Mouse (Mus musculus): ENCODE measurements around the gene Chmp3. TPM values are rescaled to one million over a fixed set of nuclear protein-coding genes. Genes with fewer than 3 reads are reported as not detected.

The Chmp3 gene
- polyA plus RNA-seq, 1 experiment from 2014 or later: 88.5 TPM

GRCm38 (mm10) chr6:71575359-71575758 lies 31.8 kb downstream of the Chmp3 start:
- Histone ChIP-seq H3K36me3 (ENCODE audit: control insufficient read depth, insufficient read depth, low read length) (peaks cover 10% of the 10 kb centered on the region), H3K27me3 (ENCODE audit: control insufficient read depth, insufficient read depth, low read length) (no peaks in the 10 kb centered on the region), H3K4me3 (ENCODE audit: low read depth, low read length) (no peak overlapping the region), H3K9ac (ENCODE audit: low read length) (no peak overlapping the region), H3K4me1 (replicated peaks; ENCODE audit: control insufficient read depth, insufficient read depth) (no peaks in the 10 kb centered on the region), H3K9me3 (ENCODE audit: control insufficient read depth, low read length) (no peaks in the 10 kb centered on the region), H3K27ac (replicated peaks) (no peak overlapping the region), H3K4me2 (replicated peaks; ENCODE audit: low read depth) (no peak overlapping the region)
- no peak for TF ChIP-seq CTCF (IDR thresholded peaks at IDR 0.05; ENCODE audit: low read depth)
- TF ChIP-seq EP300 (optimal IDR thresholded peaks at IDR 0.05): no peak
- ATAC-seq (ENCODE audit: low FRiP score, low TSS enrichment) (no peak), DNase-seq (ENCODE audit: low spot score) (no peak)
- 91% methylated on average over 1 of the region's 1 CpGs for whole genome bisulfite sequencing

- Histone ChIP-seq H3K27ac (replicated peaks) (no peak overlapping the region), H3K9ac (ENCODE audit: low read length) (no peak overlapping the region), H3K27me3 (ENCODE audit: control insufficient read depth, insufficient read depth, low read length) (no peaks in the 10 kb centered on the region), H3K4me3 (ENCODE audit: low read depth, low read length) (no peak overlapping the region), H3K4me1 (replicated peaks; ENCODE audit: control insufficient read depth, insufficient read depth) (no peaks in the 10 kb centered on the region), H3K4me2 (replicated peaks; ENCODE audit: low read depth) (no peak overlapping the region), H3K9me3 (ENCODE audit: control insufficient read depth, low read length) (no peaks in the 10 kb centered on the region), H3K36me3 (ENCODE audit: control insufficient read depth, insufficient read depth, low read length) (peaks cover 18% of the 10 kb centered on the region)
- ATAC-seq (ENCODE audit: low FRiP score, low TSS enrichment): no peak
- TF ChIP-seq CTCF (IDR thresholded peaks at IDR 0.05; ENCODE audit: low read depth) (no peak), EP300 (optimal IDR thresholded peaks at IDR 0.05) (no peak)
- no peak for DNase-seq (ENCODE audit: low spot score)
- 95% methylated on average over 11 of the region's 11 CpGs for WGBS
Observed at GRCm38 (mm10) chr6:71579478-71579877, 35.9 kb downstream of the Chmp3 start.

GRCm38 (mm10) chr6:71583198-71583597 lies 39.6 kb downstream of the Chmp3 start:
- no peak for ATAC-seq (ENCODE audit: low FRiP score, low TSS enrichment)
- no peak overlapping the region for H3K27ac ChIP-seq (replicated peaks)
- TF ChIP-seq EP300 (optimal IDR thresholded peaks at IDR 0.05) (no peak), CTCF (IDR thresholded peaks at IDR 0.05; ENCODE audit: low read depth) (no peak)
- H3K9me3 ChIP-seq (ENCODE audit: control insufficient read depth, low read length): no peaks in the 10 kb centered on the region
- peaks cover 14% of the 10 kb centered on the region; the same call in 1 of the 2 replicates for H3K36me3 ChIP-seq (ENCODE audit: control insufficient read depth, insufficient read depth, low read length)
- H3K9ac ChIP-seq (ENCODE audit: low read length): no peak overlapping the region
- no peak overlapping the region for H3K4me2 ChIP-seq (replicated peaks; ENCODE audit: low read depth)
- H3K4me1 ChIP-seq (replicated peaks; ENCODE audit: control insufficient read depth, insufficient read depth): no peaks in the 10 kb centered on the region
- no peak for DNase-seq (ENCODE audit: low spot score)
- 66% methylated on average over 4 of the region's 4 CpGs for WGBS
- H3K27me3 ChIP-seq (ENCODE audit: control insufficient read depth, insufficient read depth, low read length): no peaks in the 10 kb centered on the region
- no peak overlapping the region for H3K4me3 ChIP-seq (ENCODE audit: low read depth, low read length)

GRCm38 (mm10) chr6:71589401-71589800 lies 45.8 kb downstream of the Chmp3 start:
- ATAC-seq (ENCODE audit: low FRiP score, low TSS enrichment) (no peak), DNase-seq (ENCODE audit: low spot score) (no peak)
- Histone ChIP-seq H3K9ac (ENCODE audit: low read length) (no peak overlapping the region), H3K27me3 (ENCODE audit: control insufficient read depth, insufficient read depth, low read length) (no peaks in the 10 kb centered on the region), H3K4me1 (replicated peaks; ENCODE audit: control insufficient read depth, insufficient read depth) (no peaks in the 10 kb centered on the region), H3K27ac (replicated peaks) (no peak overlapping the region), H3K36me3 (ENCODE audit: control insufficient read depth, insufficient read depth, low read length) (peaks cover 21% of the 10 kb centered on the region), H3K4me2 (replicated peaks; ENCODE audit: low read depth) (no peak overlapping the region), H3K4me3 (ENCODE audit: low read depth, low read length) (no peak overlapping the region), H3K9me3 (ENCODE audit: control insufficient read depth, low read length) (no peaks in the 10 kb centered on the region)
- TF ChIP-seq CTCF (IDR thresholded peaks at IDR 0.05; ENCODE audit: low read depth) (no peak), EP300 (optimal IDR thresholded peaks at IDR 0.05) (no peak)
- WGBS: 76% methylated on average over 1 of the region's 1 CpGs

GRCm38 (mm10) chr6:71590154-71590553 lies 46.6 kb downstream of the Chmp3 start:
- peaks cover 21% of the 10 kb centered on the region for H3K36me3 ChIP-seq (ENCODE audit: control insufficient read depth, insufficient read depth, low read length)
- DNase-seq (ENCODE audit: low spot score) (no peak), ATAC-seq (ENCODE audit: low FRiP score, low TSS enrichment) (no peak)
- no peak overlapping the region for H3K27ac ChIP-seq (replicated peaks)
- no peaks in the 10 kb centered on the region for H3K27me3 ChIP-seq (ENCODE audit: control insufficient read depth, insufficient read depth, low read length)
- TF ChIP-seq CTCF (IDR thresholded peaks at IDR 0.05; ENCODE audit: low read depth) (no peak), EP300 (optimal IDR thresholded peaks at IDR 0.05) (no peak)
- 91% methylated on average over 4 of the region's 4 CpGs for WGBS
- no peak overlapping the region for H3K4me2 ChIP-seq (replicated peaks; ENCODE audit: low read depth)
- H3K4me3 ChIP-seq (ENCODE audit: low read depth, low read length): no peak overlapping the region
- no peak overlapping the region for H3K9ac ChIP-seq (ENCODE audit: low read length)
- no peaks in the 10 kb centered on the region for H3K4me1 ChIP-seq (replicated peaks; ENCODE audit: control insufficient read depth, insufficient read depth)
- H3K9me3 ChIP-seq (ENCODE audit: control insufficient read depth, low read length): no peaks in the 10 kb centered on the region

GRCm38 (mm10) chr6:71607756-71608155 lies 64.2 kb downstream of the Chmp3 start:
- TF ChIP-seq EP300 (optimal IDR thresholded peaks at IDR 0.05): no peak
- Histone ChIP-seq H3K27ac (replicated peaks) (no peak overlapping the region), H3K4me2 (replicated peaks; ENCODE audit: low read depth) (no peak overlapping the region), H3K9ac (ENCODE audit: low read length) (no peak overlapping the region), H3K36me3 (ENCODE audit: control insufficient read depth, insufficient read depth, low read length) (peaks cover 35% of the 10 kb centered on the region), H3K27me3 (ENCODE audit: control insufficient read depth, insufficient read depth, low read length) (no peaks in the 10 kb centered on the region), H3K9me3 (ENCODE audit: control insufficient read depth, low read length) (no peaks in the 10 kb centered on the region), H3K4me3 (ENCODE audit: low read depth, low read length) (no peak overlapping the region), H3K4me1 (replicated peaks; ENCODE audit: control insufficient read depth, insufficient read depth) (no peaks in the 10 kb centered on the region)
- WGBS: 88% methylated on average over 3 of the region's 3 CpGs
- ATAC-seq (ENCODE audit: low FRiP score, low TSS enrichment) (no peak), DNase-seq (ENCODE audit: low spot score) (no peak)
